Mouse (Mus musculus) brain, adult 10 weeks (tissue): ENCODE results near the gene Defb26. TPM values are rescaled to one million over a fixed set of nuclear protein-coding genes. Genes with fewer than 3 reads are reported as not detected.

Experiments used
- polyA plus RNA-seq: library from polyadenylated mRNA; stranded (reverse); fragments of 350-450 nt; fragmentation: Illumina TruSeq; extraction: RNeasy Lipid Tissue Mini Kit (QIAGEN cat#74804); gene quantifications from one replicate; pipeline ENCODE4 v1.2.3, GENCODE M21; 2015; ENCODE audit warnings: low read depth, low replicate concordance

The Defb26 gene
- polyA plus RNA-seq: not detected

DNA sequence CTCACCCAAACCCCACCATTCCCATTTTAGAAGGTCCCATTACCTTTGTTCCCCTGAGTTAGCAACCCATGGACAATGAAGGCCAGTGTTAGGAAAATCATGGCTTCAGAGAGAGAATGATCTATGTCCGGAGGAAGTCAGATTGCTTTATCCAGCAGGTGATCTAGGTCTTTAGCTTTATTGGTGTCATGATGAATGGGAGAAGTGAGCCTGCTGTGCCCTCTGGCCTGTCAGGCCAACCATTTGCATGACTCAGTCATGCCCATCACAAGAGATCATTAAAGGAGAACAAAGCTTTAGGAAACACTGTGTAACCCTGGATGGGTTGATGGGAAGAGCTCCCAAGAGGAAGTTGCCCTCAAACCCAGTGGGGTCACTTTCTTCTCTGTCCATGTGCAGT lies at the start of gene Defb26:
Gene Defb26 (minus strand): TSS at position 101 of the 400 bp plus-strand sequence.

GRCm38 (mm10) chr2:152539944-152540710 lies 28.6 kb upstream of the Defb26 start, which contains the start of gene Defb29:
Defb29 (minus strand) TSS chr2:152540098.

DNA sequence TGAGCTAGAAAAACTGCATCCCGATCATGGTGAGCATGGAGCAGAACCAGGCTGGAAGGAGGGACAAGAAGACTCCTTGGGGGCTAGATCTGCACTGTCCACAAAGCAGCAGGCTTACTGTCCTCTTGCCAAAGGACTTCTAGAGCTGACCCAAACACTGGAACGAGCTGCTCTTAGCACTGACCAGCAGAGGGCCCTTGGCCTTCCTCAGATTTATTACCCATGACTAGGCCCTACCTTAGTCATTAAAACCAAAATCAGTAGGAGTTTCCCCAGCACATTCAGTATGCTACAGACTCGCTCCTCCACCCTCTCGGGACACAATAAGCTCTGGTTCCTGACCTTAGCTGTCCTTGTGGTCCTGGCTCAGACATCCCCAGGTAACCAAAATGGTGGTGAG lies 6.5 kb upstream of the Defb26 start, which contains the start of gene Defb28:
Gene Defb28 (plus strand): TSS at position 275 of the 400 bp plus-strand sequence.

GRCm38 (mm10) chr2:152490038-152490437 lies 21.5 kb downstream of the Defb26 start, which contains the start of gene Defb22:
Defb22 (minus strand) TSS chr2:152490138.

DNA sequence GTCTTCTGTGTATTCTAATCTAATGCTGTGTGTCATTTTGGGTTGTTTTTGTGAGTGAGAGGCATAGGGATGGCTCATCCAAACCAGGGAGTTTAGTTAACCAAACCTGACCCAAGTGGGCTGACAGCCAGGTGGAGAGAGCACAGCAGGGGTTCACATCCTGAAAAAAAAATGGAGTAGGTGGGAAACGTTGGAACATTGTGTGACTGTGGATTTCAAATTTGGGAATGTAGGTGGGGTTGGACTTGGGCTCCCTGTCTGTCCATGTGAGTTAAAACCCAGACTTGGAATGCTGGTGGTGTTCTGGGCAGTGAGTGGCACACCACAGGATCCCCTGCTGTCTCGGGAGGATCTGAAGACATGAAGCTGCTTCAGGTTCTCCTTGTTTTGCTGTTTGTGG lies 34.7 kb downstream of the Defb26 start, which contains the start of gene Defb20:
Gene Defb20 (plus strand): TSS at position 301 of the 400 bp plus-strand sequence.

GRCm38 (mm10) chr2:152464570-152465150 lies 46.8 kb downstream of the Defb26 start, which contains the start of gene Defb23:
Defb23 (minus strand) TSS chr2:152464620.

Other genes with a start within 250 kb of the Defb26 start
- gene Tbc1d20, start 217.9 kb downstream of the Defb26 start, polyA plus RNA-seq: 40.8 TPM
- gene Rbck1, start 179.0 kb downstream of the Defb26 start, polyA plus RNA-seq: 101 TPM
- gene Trib3, start 167.7 kb downstream of the Defb26 start, polyA plus RNA-seq: 0.51 TPM
- gene Nrsn2, start 135.1 kb downstream of the Defb26 start, polyA plus RNA-seq: 136 TPM
- gene Sox12, start 113.6 kb downstream of the Defb26 start, polyA plus RNA-seq: 7.6 TPM
- gene Zcchc3, start 96.7 kb downstream of the Defb26 start, polyA plus RNA-seq: 5.2 TPM
- gene 6820408C15Rik, start 96.1 kb downstream of the Defb26 start, polyA plus RNA-seq: 2.1 TPM
- gene Defb23, start 47.1 kb downstream of the Defb26 start, polyA plus RNA-seq: not detected
- not detected for gene Defb20, start 34.6 kb downstream of the Defb26 start, polyA plus RNA-seq
- not detected for gene Defb22, start 21.6 kb downstream of the Defb26 start, polyA plus RNA-seq
- not detected for gene Defb28, start 6.6 kb upstream of the Defb26 start, polyA plus RNA-seq
- not detected for gene Defb29, start 28.4 kb upstream of the Defb26 start, polyA plus RNA-seq
- gene Gm17416, start 57.6 kb upstream of the Defb26 start, polyA plus RNA-seq: not detected
- gene Defb21, start 61.1 kb upstream of the Defb26 start, polyA plus RNA-seq: not detected
- gene Defb19, start 68.6 kb upstream of the Defb26 start, polyA plus RNA-seq: not detected
- gene Defb45, start 87.7 kb upstream of the Defb26 start, polyA plus RNA-seq: not detected
- gene Defb36, start 92.6 kb upstream of the Defb26 start, polyA plus RNA-seq: not detected
- gene Defb25, start 111.4 kb upstream of the Defb26 start, polyA plus RNA-seq: not detected
- 0.54 TPM for gene Rem1, start 115.3 kb upstream of the Defb26 start, polyA plus RNA-seq
- 58.2 TPM for gene H13, start 157.8 kb upstream of the Defb26 start, polyA plus RNA-seq
- 23.2 TPM for gene Mcts2, start 175.3 kb upstream of the Defb26 start, polyA plus RNA-seq
- 27.4 TPM for gene Id1, start 224.6 kb upstream of the Defb26 start, polyA plus RNA-seq
- gene Cox4i2, start 242.5 kb upstream of the Defb26 start, polyA plus RNA-seq: 7.2 TPM